Mouse (Mus musculus): Measurements from ENCODE around the gene Pold1. TPM values are rescaled to one million over a fixed set of nuclear protein-coding genes. Genes with fewer than 3 reads are reported as not detected.

Pold1 gene
- polyA plus RNA-seq, 1 experiment from 2014 or later: 20.5 TPM

- Histone ChIP-seq H3K4me2 (ENCODE audit: low read length) (no peak overlapping the region), H3K9me3 (ENCODE audit: control insufficient read depth, low read length) (no peaks in the 10 kb centered on the region), H3K27ac (ENCODE audit: low read depth, low read length) (no peak overlapping the region), H3K27me3 (replicated peaks; ENCODE audit: control insufficient read depth, insufficient read depth, low read length) (0 out of 2 replicates have a peak, but pooled peaks cover 4% of the 10 kb centered on the region), H3K4me1 (ENCODE audit: control insufficient read depth, insufficient read depth, low read depth, low read length) (no peaks in the 10 kb centered on the region), H3K4me3 (ENCODE audit: low read length) (no peak overlapping the region), H3K36me3 (ENCODE audit: control insufficient read depth, insufficient read depth, low read length) (no peaks in the 10 kb centered on the region; the same call in 1 of the 2 replicates), H3K9ac (ENCODE audit: low read depth, low read length) (no peak overlapping the region)
- WGBS: 75% methylated on average over 12 of the region's 12 CpGs
- ATAC-seq: no peak
Measured at GRCm38 (mm10) chr7:44533746-44534045, 15.0 kb downstream of the Pold1 start.

- H3K27ac ChIP-seq (ENCODE audit: low read depth, low read length): no peak overlapping the region
- no peak overlapping the region for H3K9ac ChIP-seq (ENCODE audit: low read depth, low read length)
- WGBS: 93% methylated on average over 28 of the region's 29 CpGs
- no peak for ATAC-seq
- 0 out of 2 replicates have a peak, but pooled peaks cover 4% of the 10 kb centered on the region for H3K27me3 ChIP-seq (replicated peaks; ENCODE audit: control insufficient read depth, insufficient read depth, low read length)
- no peak overlapping the region for H3K4me2 ChIP-seq (ENCODE audit: low read length)
- H3K36me3 ChIP-seq (ENCODE audit: control insufficient read depth, insufficient read depth, low read length): no peaks in the 10 kb centered on the region; the same call in 1 of the 2 replicates
- no peaks in the 10 kb centered on the region for H3K9me3 ChIP-seq (ENCODE audit: control insufficient read depth, low read length)
- no peak overlapping the region for H3K4me3 ChIP-seq (ENCODE audit: low read length)
- peaks cover 2% of the 10 kb centered on the region; the same call in 1 of the 2 replicates for H3K4me1 ChIP-seq (ENCODE audit: control insufficient read depth, insufficient read depth, low read depth, low read length)
Measured at GRCm38 (mm10) chr7:44532918-44533745, 15.5 kb downstream of the Pold1 start.

- Histone ChIP-seq H3K36me3 (ENCODE audit: control insufficient read depth, insufficient read depth, low read length) (no peaks in the 10 kb centered on the region), H3K9ac (ENCODE audit: low read depth, low read length) (no peak within 1 kb of the TSS), H3K4me3 (ENCODE audit: low read length) (no peak within 1 kb of the TSS), H3K4me1 (ENCODE audit: control insufficient read depth, insufficient read depth, low read depth, low read length) (peaks cover 7% of the 10 kb centered on the region; the same call in 1 of the 2 replicates), H3K27me3 (replicated peaks; ENCODE audit: control insufficient read depth, insufficient read depth, low read length) (0 out of 2 replicates have a peak, but pooled peaks cover 4% of the 10 kb centered on the region), H3K9me3 (ENCODE audit: control insufficient read depth, low read length) (no peaks in the 10 kb centered on the region), H3K27ac (ENCODE audit: low read depth, low read length) (no peak within 1 kb of the TSS), H3K4me2 (ENCODE audit: low read length) (no peak within 1 kb of the TSS)
- WGBS: 81% methylated on average over 4 of the region's 4 CpGs
- ATAC-seq: no peak
Measured at GRCm38 (mm10) chr7:44531946-44532732, 16.5 kb downstream of the Pold1 start, which contains the start of gene Spib. Spib (minus strand) TSS chr7:44532071.

GRCm38 (mm10) chr7:44531207-44531606 lies 17.4 kb downstream of the Pold1 start:
- ATAC-seq: no peak
- H3K27ac ChIP-seq (ENCODE audit: low read depth, low read length): no peak overlapping the region

GRCm38 (mm10) chr7:44530507-44530906 lies 18.1 kb downstream of the Pold1 start:
- Histone ChIP-seq H3K4me2 (ENCODE audit: low read length) (no peak overlapping the region), H3K27me3 (replicated peaks; ENCODE audit: control insufficient read depth, insufficient read depth, low read length) (0 out of 2 replicates have a peak, but pooled peaks cover 4% of the 10 kb centered on the region), H3K4me3 (ENCODE audit: low read length) (no peak overlapping the region), H3K9me3 (ENCODE audit: control insufficient read depth, low read length) (no peaks in the 10 kb centered on the region), H3K27ac (ENCODE audit: low read depth, low read length) (no peak overlapping the region), H3K36me3 (ENCODE audit: control insufficient read depth, insufficient read depth, low read length) (no peaks in the 10 kb centered on the region), H3K4me1 (ENCODE audit: control insufficient read depth, insufficient read depth, low read depth, low read length) (peaks cover 7% of the 10 kb centered on the region; the same call in 1 of the 2 replicates), H3K9ac (ENCODE audit: low read depth, low read length) (no peak overlapping the region)
- ATAC-seq: no peak
- WGBS: 77% methylated on average over 3 of the region's 3 CpGs

More at GRCm38 (mm10) chr7:44531207-44531606, 17.4 kb downstream of the Pold1 start:
- H3K4me2 ChIP-seq (ENCODE audit: low read length): no peak overlapping the region
- no peak overlapping the region for H3K4me3 ChIP-seq (ENCODE audit: low read length)
- H3K9me3 ChIP-seq (ENCODE audit: control insufficient read depth, low read length): no peaks in the 10 kb centered on the region
- H3K4me1 ChIP-seq (ENCODE audit: control insufficient read depth, insufficient read depth, low read depth, low read length): peaks cover 7% of the 10 kb centered on the region; the same call in 1 of the 2 replicates
- no peak overlapping the region for H3K9ac ChIP-seq (ENCODE audit: low read depth, low read length)
- WGBS: 52% methylated on average over 5 of the region's 5 CpGs
- H3K27me3 ChIP-seq (replicated peaks; ENCODE audit: control insufficient read depth, insufficient read depth, low read length): 0 out of 2 replicates have a peak, but pooled peaks cover 4% of the 10 kb centered on the region
- H3K36me3 ChIP-seq (ENCODE audit: control insufficient read depth, insufficient read depth, low read length): no peaks in the 10 kb centered on the region

- WGBS: 66% methylated on average over 5 of the region's 5 CpGs
- H3K4me1 ChIP-seq (ENCODE audit: control insufficient read depth, insufficient read depth, low read depth, low read length): peaks cover 7% of the 10 kb centered on the region; the same call in 1 of the 2 replicates
- no peak overlapping the region for H3K9ac ChIP-seq (ENCODE audit: low read depth, low read length)
- H3K27ac ChIP-seq (ENCODE audit: low read depth, low read length): no peak overlapping the region
- H3K9me3 ChIP-seq (ENCODE audit: control insufficient read depth, low read length): no peaks in the 10 kb centered on the region
- H3K36me3 ChIP-seq (ENCODE audit: control insufficient read depth, insufficient read depth, low read length): no peaks in the 10 kb centered on the region
- no peak overlapping the region for H3K4me2 ChIP-seq (ENCODE audit: low read length)
- peaks cover 5% of the 10 kb centered on the region for H3K27me3 ChIP-seq (replicated peaks; ENCODE audit: control insufficient read depth, insufficient read depth, low read length)
- ATAC-seq: no peak
- H3K4me3 ChIP-seq (ENCODE audit: low read length): no peak overlapping the region
Measured at GRCm38 (mm10) chr7:44529518-44529917, 19.1 kb downstream of the Pold1 start.

- Histone ChIP-seq H3K9me3 (ENCODE audit: control insufficient read depth, low read length) (no peaks in the 10 kb centered on the region), H3K4me2 (ENCODE audit: low read length) (peak overlapping the region; percentile 85), H3K27me3 (replicated peaks; ENCODE audit: control insufficient read depth, insufficient read depth, low read length) (peaks cover 14% of the 10 kb centered on the region), H3K36me3 (ENCODE audit: control insufficient read depth, insufficient read depth, low read length) (no peaks in the 10 kb centered on the region), H3K9ac (ENCODE audit: low read depth, low read length) (peak overlapping the region; percentile 69), H3K27ac (ENCODE audit: low read depth, low read length) (peak overlapping the region; percentile 17; the same call in 1 of the 2 replicates), H3K4me1 (ENCODE audit: control insufficient read depth, insufficient read depth, low read depth, low read length) (peaks cover 7% of the 10 kb centered on the region; the same call in 1 of the 2 replicates), H3K4me3 (ENCODE audit: low read length) (peak overlapping the region; percentile 44)
- 5% methylated on average over 40 of the region's 40 CpGs for WGBS
- ATAC-seq: peak; percentile 59; the same call in 1 of the 2 replicates
Measured at GRCm38 (mm10) chr7:44527483-44528398, 20.9 kb downstream of the Pold1 start.

GRCm38 (mm10) chr7:44526414-44527154 lies 22.1 kb downstream of the Pold1 start:
- Histone ChIP-seq H3K4me3 (ENCODE audit: low read length) (no peak overlapping the region), H3K36me3 (ENCODE audit: control insufficient read depth, insufficient read depth, low read length) (no peaks in the 10 kb centered on the region), H3K9me3 (ENCODE audit: control insufficient read depth, low read length) (no peaks in the 10 kb centered on the region), H3K4me1 (ENCODE audit: control insufficient read depth, insufficient read depth, low read depth, low read length) (peaks cover 10% of the 10 kb centered on the region; the same call in 1 of the 2 replicates), H3K4me2 (ENCODE audit: low read length) (no peak overlapping the region), H3K27me3 (replicated peaks; ENCODE audit: control insufficient read depth, insufficient read depth, low read length) (peaks cover 21% of the 10 kb centered on the region), H3K27ac (ENCODE audit: low read depth, low read length) (no peak overlapping the region), H3K9ac (ENCODE audit: low read depth, low read length) (no peak overlapping the region)
- ATAC-seq: no peak
- WGBS: 91% methylated on average over 14 of the region's 14 CpGs

Measured in hindbrain, embryonic 16.5 days (tissue).